Mouse (Mus musculus): ENCODE measurements around the gene Ipo11. TPM values are rescaled to one million over a fixed set of nuclear protein-coding genes. Genes with fewer than 3 reads are reported as not detected.
A peak's percentile ranks its signal among the peaks of the same experiment; 100 is the strongest.

Ipo11 gene
- polyA plus RNA-seq (2015; fragmentation: Nextera tagmentation; extraction: Ambion mirVana): 56.1 and 61.5 TPM in 2 replicates

DNA sequence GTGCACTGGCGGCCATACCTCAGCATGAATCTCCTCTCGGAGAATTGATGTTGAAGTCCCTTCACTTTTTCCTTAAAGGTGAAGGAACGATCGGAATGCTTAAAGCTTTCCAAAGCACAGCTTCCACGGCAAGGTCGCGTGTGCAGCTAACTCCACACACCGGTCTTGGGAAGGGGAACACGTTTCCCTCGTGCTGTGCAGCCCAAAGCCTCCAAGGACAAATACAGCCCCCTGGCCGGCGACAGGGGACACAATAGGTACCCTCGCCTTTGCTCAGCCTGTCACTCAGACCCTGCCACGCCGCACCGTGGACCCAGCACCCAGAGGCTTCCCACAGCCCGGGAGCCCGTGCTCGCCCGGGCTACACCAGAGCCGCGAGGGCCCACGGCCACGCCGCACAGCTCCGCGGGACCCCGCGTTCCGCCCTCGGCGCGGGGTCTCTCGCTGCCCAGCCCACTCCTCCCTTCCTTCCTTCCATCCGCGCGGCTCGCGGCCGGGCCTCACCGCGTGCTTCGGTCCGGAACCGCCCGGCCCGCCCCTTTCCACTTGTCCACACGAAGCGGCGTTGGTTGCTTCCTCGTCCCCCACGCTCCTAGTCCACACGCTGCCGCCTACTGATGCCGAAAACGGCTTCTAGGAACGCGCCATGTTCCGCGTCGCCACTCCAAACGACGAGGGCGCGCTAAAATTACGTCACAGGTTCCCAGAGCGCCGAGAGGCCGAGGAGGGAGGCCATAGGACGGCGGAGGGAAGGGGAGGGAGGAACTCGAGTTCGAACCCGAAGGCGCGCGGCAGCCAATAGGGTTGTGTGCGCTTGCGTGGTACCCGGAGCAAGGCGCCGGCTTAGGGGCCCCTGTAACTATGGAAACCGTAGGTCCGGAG is at the start of gene Ipo11:
Ipo11 (minus strand) TSS at position 703 of the 882 bp plus-strand sequence.
- Histone ChIP-seq H3K4me3 (ENCODE audit: low read length) (peak within 1 kb of the TSS; percentile 92), H3K4me1 (ENCODE audit: control insufficient read depth, insufficient read depth, low read length) (peaks cover 14% of the 10 kb centered on the region; the same call in 1 of the 2 replicates), H3K27ac (ENCODE audit: low read length) (peak within 1 kb of the TSS; percentile 88), H3K9me3 (replicated peaks; ENCODE audit: control insufficient read depth, low read length) (no peaks in the 10 kb centered on the region), H3K27me3 (ENCODE audit: control insufficient read depth, insufficient read depth, low read length) (no peaks in the 10 kb centered on the region), H3K9ac (ENCODE audit: low read length) (peak within 1 kb of the TSS; percentile 93), H3K4me2 (ENCODE audit: low read depth, low read length) (peak within 1 kb of the TSS; percentile 83), H3K36me3 (ENCODE audit: control insufficient read depth, insufficient read depth) (no peaks in the 10 kb centered on the region)
- 0% methylated on average over 84 of the region's 84 CpGs for WGBS
- peak; percentile 95 for ATAC-seq (replicated peaks; ENCODE audit: extremely low read depth, insufficient read depth, low FRiP score)

DNA sequence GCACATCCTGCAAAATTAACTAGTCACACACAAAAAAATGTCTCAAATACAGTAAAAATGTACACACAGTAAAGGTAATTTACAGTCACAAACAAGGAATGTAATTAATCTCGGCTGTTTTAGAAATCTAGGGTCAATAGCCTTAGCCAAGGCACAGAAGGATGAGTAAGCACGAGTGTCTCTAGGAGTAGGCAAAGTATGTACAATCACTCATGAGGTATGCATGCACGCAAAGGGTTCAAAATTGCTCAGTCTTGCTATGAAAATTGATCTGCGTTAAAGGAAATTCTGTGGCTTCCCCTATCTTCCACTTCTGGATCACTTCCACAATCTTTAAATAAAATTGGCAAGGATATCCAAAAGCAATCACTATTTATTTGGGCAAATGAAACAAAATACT is 24.7 kb upstream of the Ipo11 start:
- 87% methylated on average over 4 of the region's 4 CpGs for WGBS
- Histone ChIP-seq H3K9me3 (replicated peaks; ENCODE audit: control insufficient read depth, low read length) (no peaks in the 10 kb centered on the region), H3K36me3 (ENCODE audit: control insufficient read depth, insufficient read depth) (peaks cover 34% of the 10 kb centered on the region), H3K4me3 (ENCODE audit: low read length) (no peak overlapping the region), H3K9ac (ENCODE audit: low read length) (no peak overlapping the region), H3K4me2 (ENCODE audit: low read depth, low read length) (no peak overlapping the region), H3K4me1 (ENCODE audit: control insufficient read depth, insufficient read depth, low read length) (peaks cover 2% of the 10 kb centered on the region; the same call in 1 of the 2 replicates), H3K27me3 (ENCODE audit: control insufficient read depth, insufficient read depth, low read length) (no peaks in the 10 kb centered on the region), H3K27ac (ENCODE audit: low read length) (no peak overlapping the region)
- ATAC-seq (replicated peaks; ENCODE audit: extremely low read depth, insufficient read depth, low FRiP score): no peak

DNA sequence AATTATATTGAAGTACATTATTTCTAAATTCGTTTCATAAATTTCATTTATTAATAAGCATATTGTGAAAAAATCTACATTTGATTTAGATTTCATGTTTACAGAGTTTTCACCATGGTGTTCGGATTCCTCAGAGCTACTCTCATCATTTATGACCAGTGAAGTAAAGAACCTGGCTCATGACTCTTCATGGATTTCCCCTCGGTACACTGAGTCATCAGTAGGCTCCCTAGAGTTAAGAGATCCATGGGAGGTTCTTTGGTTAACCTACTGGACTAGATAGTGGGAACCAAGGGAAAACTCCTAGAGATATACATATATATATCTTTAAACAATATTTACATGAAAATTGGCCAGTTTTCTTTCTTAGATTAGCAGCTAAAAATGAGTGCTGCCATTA is 23.8 kb upstream of the Ipo11 start:
- 89% methylated on average over 3 of the region's 3 CpGs for WGBS
- peaks cover 2% of the 10 kb centered on the region; the same call in 1 of the 2 replicates for H3K4me1 ChIP-seq (ENCODE audit: control insufficient read depth, insufficient read depth, low read length)
- no peak overlapping the region for H3K27ac ChIP-seq (ENCODE audit: low read length)
- H3K4me2 ChIP-seq (ENCODE audit: low read depth, low read length): no peak overlapping the region
- H3K36me3 ChIP-seq (ENCODE audit: control insufficient read depth, insufficient read depth): peaks cover 39% of the 10 kb centered on the region
- no peak overlapping the region for H3K4me3 ChIP-seq (ENCODE audit: low read length)
- H3K27me3 ChIP-seq (ENCODE audit: control insufficient read depth, insufficient read depth, low read length): no peaks in the 10 kb centered on the region
- no peak for ATAC-seq (replicated peaks; ENCODE audit: extremely low read depth, insufficient read depth, low FRiP score)
- H3K9ac ChIP-seq (ENCODE audit: low read length): no peak overlapping the region
- H3K9me3 ChIP-seq (replicated peaks; ENCODE audit: control insufficient read depth, low read length): no peaks in the 10 kb centered on the region

DNA sequence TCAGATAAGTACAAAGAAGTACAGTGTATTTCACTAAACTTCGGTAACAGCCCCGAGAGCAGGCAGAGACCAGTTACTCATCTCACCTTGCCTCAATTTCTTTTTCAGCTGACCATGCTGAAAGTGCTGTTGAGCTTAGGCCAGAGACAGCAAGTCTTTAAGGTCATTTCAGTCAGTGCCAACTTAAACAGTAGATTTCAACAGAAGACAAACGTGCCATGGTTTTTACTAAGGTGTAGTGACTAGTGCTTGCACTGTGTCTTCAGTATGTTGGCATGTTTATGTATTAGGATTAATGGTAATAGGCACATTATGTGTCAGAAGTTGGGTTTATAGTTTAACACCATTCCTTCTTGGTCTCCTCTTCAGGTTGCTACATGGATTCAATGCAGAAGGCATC is 21.5 kb upstream of the Ipo11 start:
- peaks cover 44% of the 10 kb centered on the region for H3K36me3 ChIP-seq (ENCODE audit: control insufficient read depth, insufficient read depth)
- H3K27ac ChIP-seq (ENCODE audit: low read length): no peak overlapping the region
- no peak for ATAC-seq (replicated peaks; ENCODE audit: extremely low read depth, insufficient read depth, low FRiP score)
- WGBS: 91% methylated on average over 3 of the region's 3 CpGs
- no peak overlapping the region for H3K9ac ChIP-seq (ENCODE audit: low read length)
- no peak overlapping the region for H3K4me3 ChIP-seq (ENCODE audit: low read length)
- no peaks in the 10 kb centered on the region for H3K9me3 ChIP-seq (replicated peaks; ENCODE audit: control insufficient read depth, low read length)
- H3K4me1 ChIP-seq (ENCODE audit: control insufficient read depth, insufficient read depth, low read length): no peaks in the 10 kb centered on the region
- no peaks in the 10 kb centered on the region for H3K27me3 ChIP-seq (ENCODE audit: control insufficient read depth, insufficient read depth, low read length)
- no peak overlapping the region for H3K4me2 ChIP-seq (ENCODE audit: low read depth, low read length)

DNA sequence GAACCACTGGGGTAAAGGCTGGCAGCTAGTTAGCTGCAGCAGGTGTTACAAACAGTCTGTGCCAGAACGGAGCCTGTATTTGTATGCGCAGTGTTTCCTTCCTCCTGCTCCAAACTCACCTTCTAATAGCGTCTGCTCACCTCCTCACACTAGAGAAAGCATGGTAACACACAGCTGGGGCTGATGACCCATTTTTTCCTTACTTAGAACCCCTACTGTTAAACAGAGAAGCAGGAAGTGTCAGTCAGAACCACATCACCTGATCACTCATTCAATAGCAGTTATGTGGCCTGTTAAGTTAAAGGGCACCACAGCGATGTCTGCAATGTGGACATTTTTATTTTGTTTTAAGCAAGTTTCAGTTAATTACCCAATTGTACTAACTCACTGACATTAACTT is 20.8 kb upstream of the Ipo11 start:
- H3K27me3 ChIP-seq (ENCODE audit: control insufficient read depth, insufficient read depth, low read length): no peaks in the 10 kb centered on the region
- H3K4me1 ChIP-seq (ENCODE audit: control insufficient read depth, insufficient read depth, low read length): no peaks in the 10 kb centered on the region
- H3K4me2 ChIP-seq (ENCODE audit: low read depth, low read length): no peak overlapping the region
- H3K4me3 ChIP-seq (ENCODE audit: low read length): no peak overlapping the region
- peaks cover 44% of the 10 kb centered on the region for H3K36me3 ChIP-seq (ENCODE audit: control insufficient read depth, insufficient read depth)
- no peak overlapping the region for H3K27ac ChIP-seq (ENCODE audit: low read length)
- H3K9me3 ChIP-seq (replicated peaks; ENCODE audit: control insufficient read depth, low read length): no peaks in the 10 kb centered on the region
- 88% methylated on average over 4 of the region's 4 CpGs for WGBS
- no peak for ATAC-seq (replicated peaks; ENCODE audit: extremely low read depth, insufficient read depth, low FRiP score)
- H3K9ac ChIP-seq (ENCODE audit: low read length): no peak overlapping the region

DNA sequence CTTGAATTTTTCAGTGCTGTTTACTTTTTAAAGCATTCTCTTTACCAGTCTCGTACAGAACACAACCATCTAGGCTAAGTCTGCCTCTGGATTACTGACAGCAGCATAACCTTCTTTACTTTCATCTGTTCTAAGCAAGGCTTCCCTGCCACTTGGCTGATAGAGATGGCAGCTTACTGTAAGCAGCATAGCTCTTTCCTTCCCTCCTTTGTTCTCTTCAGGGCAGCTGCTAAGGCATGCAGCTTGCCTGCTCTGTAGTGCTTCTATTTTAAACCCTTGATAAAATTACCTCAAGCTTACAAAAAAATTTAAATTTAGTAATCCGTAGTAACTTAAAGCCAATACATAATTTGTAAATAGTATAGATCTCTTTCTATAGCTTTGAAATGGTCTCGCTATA is 18.1 kb upstream of the Ipo11 start:
- 62% methylated on average over 3 of the region's 3 CpGs for WGBS
- peak overlapping the region; percentile 78 for H3K27ac ChIP-seq (ENCODE audit: low read length)
- no peak overlapping the region for H3K4me2 ChIP-seq (ENCODE audit: low read depth, low read length)
- H3K9ac ChIP-seq (ENCODE audit: low read length): no peak overlapping the region
- no peak overlapping the region for H3K4me3 ChIP-seq (ENCODE audit: low read length)
- H3K9me3 ChIP-seq (replicated peaks; ENCODE audit: control insufficient read depth, low read length): no peaks in the 10 kb centered on the region
- no peaks in the 10 kb centered on the region for H3K27me3 ChIP-seq (ENCODE audit: control insufficient read depth, insufficient read depth, low read length)
- H3K4me1 ChIP-seq (ENCODE audit: control insufficient read depth, insufficient read depth, low read length): no peaks in the 10 kb centered on the region
- peaks cover 47% of the 10 kb centered on the region for H3K36me3 ChIP-seq (ENCODE audit: control insufficient read depth, insufficient read depth)
- ATAC-seq (replicated peaks; ENCODE audit: extremely low read depth, insufficient read depth, low FRiP score): peak; percentile 58; the same call in 1 of the 2 replicates

DNA sequence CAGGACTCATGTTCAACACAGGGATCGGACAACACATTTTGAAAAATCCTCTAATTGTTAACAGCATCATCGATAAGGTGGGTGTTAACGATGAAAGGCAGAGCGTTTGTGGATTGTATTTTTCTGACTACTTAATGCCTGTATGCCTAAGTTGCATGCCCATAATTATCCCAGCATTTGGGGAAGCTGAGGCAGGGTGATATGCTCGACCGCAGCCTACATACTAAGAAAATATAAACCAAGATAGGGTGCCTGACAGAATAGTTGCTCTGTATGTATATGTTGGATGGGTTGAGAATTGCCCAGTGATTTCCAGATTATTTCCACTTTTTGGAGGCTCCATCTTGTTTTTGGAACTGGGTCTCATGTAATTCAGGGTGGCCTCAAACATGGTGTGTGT is 10.8 kb upstream of the Ipo11 start:
- Histone ChIP-seq H3K27ac (ENCODE audit: low read length) (peak overlapping the region; percentile 77; the same call in 1 of the 2 replicates), H3K4me3 (ENCODE audit: low read length) (peak overlapping the region; percentile 84)
- ATAC-seq (replicated peaks; ENCODE audit: extremely low read depth, insufficient read depth, low FRiP score): no peak

DNA sequence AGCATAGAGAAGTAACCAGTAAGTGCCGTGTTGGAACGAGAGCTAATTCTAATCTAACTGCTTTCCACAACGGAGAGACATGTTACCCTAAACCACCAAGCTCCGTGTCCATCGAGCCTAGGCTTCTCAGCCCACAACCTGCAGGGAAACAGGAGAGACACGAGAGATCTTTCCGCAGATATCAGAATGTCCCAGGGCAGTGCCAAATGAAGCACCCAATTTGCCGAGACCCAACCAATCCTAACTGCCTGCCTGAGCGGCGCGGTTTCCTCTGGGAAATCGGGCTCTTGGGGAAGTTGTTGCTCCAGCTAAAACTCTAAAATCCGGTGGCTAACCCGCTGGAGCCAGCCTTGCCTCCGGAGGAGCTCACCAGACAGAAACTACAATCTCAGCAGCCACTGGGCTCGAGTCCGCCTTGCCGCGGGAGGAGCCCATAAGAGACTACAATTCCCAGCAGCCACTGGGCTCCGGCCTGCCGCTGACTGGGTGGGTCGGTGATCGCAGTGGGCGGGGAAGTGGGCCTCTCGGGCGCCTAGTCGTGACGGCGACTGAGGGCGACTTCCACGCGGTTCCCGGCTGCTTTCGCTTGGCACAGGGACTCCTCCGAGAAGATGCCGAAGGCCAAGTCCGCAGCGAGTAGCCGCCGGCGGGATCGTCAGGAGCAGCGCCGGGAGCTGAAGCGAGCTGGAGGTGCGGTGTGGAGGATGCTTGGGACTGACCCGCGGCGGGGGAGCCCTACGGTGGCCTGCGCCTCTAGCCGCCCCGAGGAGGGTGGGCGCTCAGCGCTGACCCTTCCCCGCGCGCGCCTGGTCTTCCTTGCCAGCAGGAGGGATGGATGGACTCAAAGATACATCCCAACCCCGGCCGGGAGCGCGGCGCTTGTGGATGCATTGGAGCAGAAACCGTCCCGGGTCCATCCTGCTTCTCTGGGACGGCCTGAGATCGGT is 10.1 kb upstream of the Ipo11 start, which contains the start of gene Dimt1:
Dimt1 (plus strand) TSS at position 534 of the 947 bp plus-strand sequence.
- H3K36me3 ChIP-seq (ENCODE audit: control insufficient read depth, insufficient read depth): peaks cover 10% of the 10 kb centered on the region; the same call in 1 of the 2 replicates
- peaks cover 14% of the 10 kb centered on the region for H3K4me1 ChIP-seq (ENCODE audit: control insufficient read depth, insufficient read depth, low read length)
- peak; percentile 99 for ATAC-seq (replicated peaks; ENCODE audit: extremely low read depth, insufficient read depth, low FRiP score)
- H3K27me3 ChIP-seq (ENCODE audit: control insufficient read depth, insufficient read depth, low read length): no peaks in the 10 kb centered on the region
- peak within 1 kb of the TSS; percentile 77 for H3K27ac ChIP-seq (ENCODE audit: low read length)
- peak within 1 kb of the TSS; percentile 88 for H3K9ac ChIP-seq (ENCODE audit: low read length)
- H3K9me3 ChIP-seq (replicated peaks; ENCODE audit: control insufficient read depth, low read length): no peaks in the 10 kb centered on the region
- H3K4me2 ChIP-seq (ENCODE audit: low read depth, low read length): peak within 1 kb of the TSS; percentile 83
- peak within 1 kb of the TSS; percentile 84 for H3K4me3 ChIP-seq (ENCODE audit: low read length)
- whole genome bisulfite sequencing: under 1% methylated on average over 68 of the region's 68 CpGs

More for the DNA sequence above, 10.8 kb upstream of the Ipo11 start:
- H3K36me3 ChIP-seq (ENCODE audit: control insufficient read depth, insufficient read depth): peaks cover 14% of the 10 kb centered on the region
- peaks cover 14% of the 10 kb centered on the region for H3K4me1 ChIP-seq (ENCODE audit: control insufficient read depth, insufficient read depth, low read length)
- WGBS: 4% methylated on average over 6 of the region's 6 CpGs
- H3K9ac ChIP-seq (ENCODE audit: low read length): peak overlapping the region; percentile 88
- H3K9me3 ChIP-seq (replicated peaks; ENCODE audit: control insufficient read depth, low read length): no peaks in the 10 kb centered on the region
- no peaks in the 10 kb centered on the region for H3K27me3 ChIP-seq (ENCODE audit: control insufficient read depth, insufficient read depth, low read length)
- H3K4me2 ChIP-seq (ENCODE audit: low read depth, low read length): peak overlapping the region; percentile 82
